Mouse (Mus musculus) lung, postnatal 0 days (tissue): ENCODE measurements around the gene Ccdc36. TPM values are rescaled to one million over a fixed set of nuclear protein-coding genes. Genes with fewer than 3 reads are reported as not detected.

ENCODE experiments used
- ATAC-seq: fragments of 200-750 bp; cut with Nextera tagmentation; 2 replicates; pipeline ENCODE4 v1.8.0; 2017; ENCODE audit warnings: moderate library complexity
- DNase-seq: peaks from one replicate; pipeline ENCODE4 v3.0.0-alpha.2; 2016; ENCODE audit warnings: low spot score
- H3K27ac ChIP-seq: fragments of 300-500 bp; sonication (generic); 2 replicates; pipeline ENCODE4 v1.5.1; 2014; ENCODE audit warnings: antibody characterized with exemption, mild to moderate bottlenecking, low read length, mixed read lengths
- H3K27me3 ChIP-seq: fragments of 300-500 bp; sonication (generic); replicated peaks from 2 replicates; pipeline ENCODE4 v1.6.1; 2014; ENCODE audit warnings: low read length, mixed read lengths; ENCODE audit not compliant: insufficient read depth
- H3K36me3 ChIP-seq: fragments of 300-500 bp; sonication (generic); 2 replicates; pipeline ENCODE4 v1.6.1; 2014; ENCODE audit warnings: low read length, mixed read lengths; ENCODE audit not compliant: insufficient read depth
- H3K4me1 ChIP-seq: fragments of 300-500 bp; sonication (generic); 2 replicates; pipeline ENCODE4 v1.6.1; 2014; ENCODE audit warnings: antibody characterized with exemption, low read depth, low read length, mixed read lengths; ENCODE audit not compliant: insufficient read depth
- H3K4me2 ChIP-seq: fragments of 300-500 bp; sonication (generic); replicated peaks from 2 replicates; pipeline ENCODE4 v1.6.1; 2014; ENCODE audit warnings: low read depth, mild to moderate bottlenecking, low read length, moderate library complexity, mixed read lengths
- H3K4me3 ChIP-seq: fragments of 300-500 bp; sonication (generic); 2 replicates; pipeline ENCODE4 v1.5.1; 2014; ENCODE audit warnings: low read depth, low read length
- H3K9ac ChIP-seq: fragments of 300-500 bp; sonication (generic); replicated peaks from 2 replicates; pipeline ENCODE4 v1.6.1; 2014; ENCODE audit warnings: low read depth, mild to moderate bottlenecking
- H3K9me3 ChIP-seq: fragments of 300-500 bp; sonication (generic); 2 replicates; pipeline ENCODE4 v1.6.1; 2016; ENCODE audit warnings: low read length, mixed read lengths
- CTCF ChIP-seq: IDR thresholded peaks from 2 replicates; pipeline ENCODE4 v1.5.1; 2016; ENCODE audit warnings: antibody characterized with exemption, mild to moderate bottlenecking
- EP300 ChIP-seq: IDR thresholded peaks from 2 replicates; pipeline ENCODE4 v1.6.1; 2016; ENCODE audit warnings: antibody characterized with exemption, mild to moderate bottlenecking, control low read depth
- WGBS: fragments of 180-500 bp; shearing (Covaris S2); extraction: QIAGEN DNeasy Blood & Tissue Kit; methylation state at CpG from one replicate; pipeline ENCODE4 v1.1.7; 2014; 5-methylcytosine and 5-hydroxymethylcytosine counted together
- polyA plus RNA-seq: library from polyadenylated mRNA; unstranded; fragments of >200 nt; fragmentation: Nextera tagmentation; extraction: Ambion mirVana; gene quantifications from 2 replicates; pipeline ENCODE4 v1.2.1, GENCODE M21; 2015

Ccdc36 gene
- polyA plus RNA-seq, 1 experiment from 2014 or later = 0.31 TPM

GRCm38 (mm10) chr9:108461675-108462074 is 33.4 kb upstream of the Ccdc36 start:
- DNase-seq (no peak), ATAC-seq (no peak)
- 75% methylated on average over 5 of the region's 5 CpGs for WGBS
- no peaks in the 10 kb centered on the region for H3K27me3 ChIP-seq
- H3K9me3 ChIP-seq = no peaks in the 10 kb centered on the region
- no peak overlapping the region for H3K9ac ChIP-seq
- H3K36me3 ChIP-seq = peaks cover 21% of the 10 kb centered on the region
- H3K27ac ChIP-seq = peak overlapping the region; percentile 98
- H3K4me2 ChIP-seq = peak overlapping the region; percentile 72
- TF ChIP-seq CTCF (no peak), EP300 (no peak)
- H3K4me1 ChIP-seq = peaks cover 23% of the 10 kb centered on the region
- peak overlapping the region; percentile 95 for H3K4me3 ChIP-seq

- peak; percentile 9; the same call in 1 of the 2 replicates for ATAC-seq
Measured at GRCm38 (mm10) chr9:108461181-108461631, 32.9 kb upstream of the Ccdc36 start, which contains the start of gene Klhdc8b. Gene Klhdc8b (minus strand): TSS chr9:108461581.

GRCm38 (mm10) chr9:108460319-108461178 is 32.3 kb upstream of the Ccdc36 start, which contains the start of gene Ccdc71:
Gene Ccdc71 (plus strand): TSS chr9:108460527.
- peak; percentile 87 for ATAC-seq
- no peaks in the 10 kb centered on the region for H3K9me3 ChIP-seq
- H3K4me3 ChIP-seq = peak within 1 kb of the TSS; percentile 95
- H3K27me3 ChIP-seq = no peaks in the 10 kb centered on the region
- H3K4me1 ChIP-seq = peaks cover 23% of the 10 kb centered on the region
- TF ChIP-seq EP300 (peak; percentile 64), CTCF (0 out of 2 replicates have a peak, but pooled peaks have one; percentile 2)
- H3K36me3 ChIP-seq = peaks cover 16% of the 10 kb centered on the region; the same call in 1 of the 2 replicates
- WGBS = under 1% methylated on average over 47 of the region's 52 CpGs
- H3K4me2 ChIP-seq = peak within 1 kb of the TSS; percentile 72
- DNase-seq = peak; percentile 93
- peak within 1 kb of the TSS; percentile 98 for H3K27ac ChIP-seq
- H3K9ac ChIP-seq = peak within 1 kb of the TSS; percentile 84

More at GRCm38 (mm10) chr9:108461181-108461631, 32.9 kb upstream of the Ccdc36 start, which contains the start of gene Klhdc8b:
- Histone ChIP-seq H3K27ac (peak within 1 kb of the TSS; percentile 98), H3K4me2 (peak within 1 kb of the TSS; percentile 72), H3K4me1 (peaks cover 23% of the 10 kb centered on the region), H3K4me3 (peak within 1 kb of the TSS; percentile 95), H3K27me3 (no peaks in the 10 kb centered on the region), H3K9me3 (no peaks in the 10 kb centered on the region), H3K9ac (peak within 1 kb of the TSS; percentile 84), H3K36me3 (peaks cover 20% of the 10 kb centered on the region)
- no peak for DNase-seq
- TF ChIP-seq CTCF (no peak), EP300 (no peak)
- WGBS = 12% methylated on average over 11 of the region's 11 CpGs

GRCm38 (mm10) chr9:108459939-108460318 is 31.6 kb upstream of the Ccdc36 start:
- Histone ChIP-seq H3K9me3 (no peaks in the 10 kb centered on the region), H3K9ac (no peak overlapping the region), H3K27me3 (no peaks in the 10 kb centered on the region), H3K27ac (peak overlapping the region; percentile 98), H3K36me3 (peaks cover 16% of the 10 kb centered on the region; the same call in 1 of the 2 replicates), H3K4me1 (peaks cover 23% of the 10 kb centered on the region), H3K4me2 (peak overlapping the region; percentile 72), H3K4me3 (peak overlapping the region; percentile 95)
- WGBS = 53% methylated on average over 1 of the region's 1 CpGs
- DNase-seq (no peak), ATAC-seq (no peak)
- TF ChIP-seq EP300 = no peak
- TF ChIP-seq CTCF = no peak

- H3K4me3 ChIP-seq = no peak overlapping the region
- no peak for DNase-seq
- no peak overlapping the region for H3K9ac ChIP-seq
- ATAC-seq = no peak
- H3K27me3 ChIP-seq = no peaks in the 10 kb centered on the region
- no peak for TF ChIP-seq CTCF
- H3K9me3 ChIP-seq = no peaks in the 10 kb centered on the region
- H3K27ac ChIP-seq = no peak overlapping the region
- peaks cover 11% of the 10 kb centered on the region; the same call in 1 of the 2 replicates for H3K4me1 ChIP-seq
- H3K36me3 ChIP-seq = no peaks in the 10 kb centered on the region
- 83% methylated on average over 10 of the region's 10 CpGs for WGBS
- no peak overlapping the region for H3K4me2 ChIP-seq
Measured at GRCm38 (mm10) chr9:108456953-108457352, 28.7 kb upstream of the Ccdc36 start.

GRCm38 (mm10) chr9:108455747-108456571 is 27.7 kb upstream of the Ccdc36 start:
- H3K4me2 ChIP-seq = no peak overlapping the region
- H3K9ac ChIP-seq = no peak overlapping the region
- no peak overlapping the region for H3K4me3 ChIP-seq
- H3K9me3 ChIP-seq = no peaks in the 10 kb centered on the region
- no peaks in the 10 kb centered on the region for H3K27me3 ChIP-seq
- peak; percentile 33 for DNase-seq
- H3K4me1 ChIP-seq = peaks cover 10% of the 10 kb centered on the region; the same call in 1 of the 2 replicates
- no peak overlapping the region for H3K27ac ChIP-seq
- no peak for ATAC-seq
- no peaks in the 10 kb centered on the region for H3K36me3 ChIP-seq
- TF ChIP-seq EP300 = no peak
- TF ChIP-seq CTCF = no peak
- 64% methylated on average over 12 of the region's 12 CpGs for WGBS
